Mouse (Mus musculus) MEL (cell line): ENCODE measurements at regions not wholly inside any gene's neighbourhood (a gene's known extent, or its start where the extent isn't known, plus 50 kb on each side); places are given as distances from the start of the nearest gene placed in this dataset.

Experiments
- DNase-seq: peaks from one replicate; pipeline ENCODE4 v3.0.0; 2011; ENCODE audit warnings: low read depth, low spot score
- H3K27ac ChIP-seq: 2 replicates; pipeline ENCODE4 v1.5.1; 2012; ENCODE audit warnings: low read depth, mild to moderate bottlenecking, control low read depth, low read length, moderate library complexity; ENCODE audit not compliant: control insufficient read depth
- H3K27me3 ChIP-seq, 2 experiments: fragments of 150-350 bp in 1 of 2; sonication (generic) in 1 of 2; 2 replicates each; pipeline ENCODE4 v1.6.1; 2012; ENCODE audit warnings: low read length in 2 of 2, mild to moderate bottlenecking in 2 of 2, improper control_type of control experiment in 1 of 2, moderate library complexity in 1 of 2; ENCODE audit not compliant: insufficient read depth in 2 of 2, control insufficient read depth in 1 of 2
- H3K36me3 ChIP-seq, 2 experiments: 2 replicates each; pipeline ENCODE4 v1.6.1; 2012 to 2014; ENCODE audit warnings: low read length in 2 of 2, improper control_type of control experiment in 1 of 2, inconsistent platforms in 1 of 2, mild to moderate bottlenecking in 1 of 2; ENCODE audit not compliant: insufficient read depth in 2 of 2, control insufficient read depth in 1 of 2
- H3K4me1 ChIP-seq, 2 experiments: fragments of 150-350 bp in 1 of 2; sonication (generic) in 1 of 2; 2 replicates each; pipeline ENCODE4 v1.6.1; 2012; ENCODE audit warnings: low read length in 2 of 2, improper control_type of control experiment in 1 of 2, mild to moderate bottlenecking in 1 of 2; ENCODE audit not compliant: insufficient read depth in 2 of 2, control insufficient read depth in 1 of 2
- H3K4me3 ChIP-seq, 2 experiments: fragments of 150-350 bp in 1 of 2; sonication (generic) in 1 of 2; 2 replicates each; pipeline ENCODE4 v1.5.1; 2012; ENCODE audit warnings: low read depth in 2 of 2, low read length in 2 of 2, mild to moderate bottlenecking in 2 of 2, moderate library complexity in 2 of 2, control low read depth in 1 of 2, improper control_type of control experiment in 1 of 2; ENCODE audit not compliant: control insufficient read depth in 1 of 2, insufficient read depth in 1 of 2
- H3K79me2 ChIP-seq: 2 replicates; pipeline ENCODE4 v1.6.1; 2012; ENCODE audit warnings: mild to moderate bottlenecking, low read length, moderate library complexity; ENCODE audit not compliant: control insufficient read depth, poor library complexity, insufficient read depth
- H3K9ac ChIP-seq: 2 replicates; pipeline ENCODE4 v1.6.1; 2012; ENCODE audit warnings: low read depth, mild to moderate bottlenecking, control low read depth, low read length, moderate library complexity; ENCODE audit not compliant: control insufficient read depth, poor library complexity, severe bottlenecking
- H3K9me3 ChIP-seq: fragments of 150-350 bp; sonication (generic); replicated peaks from 2 replicates; pipeline ENCODE4 v1.6.1; 2012; ENCODE audit warnings: mild to moderate bottlenecking, low read length, improper control_type of control experiment, moderate library complexity; ENCODE audit not compliant: insufficient read depth
- BHLHE40 ChIP-seq: IDR thresholded peaks from 2 replicates; pipeline ENCODE4 v1.6.1; 2012; ENCODE audit warnings: low read depth, mild to moderate bottlenecking, inconsistent platforms, low read length, improper control_type of control experiment, borderline replicate concordance
- CHD1 ChIP-seq: IDR thresholded peaks from 2 replicates; pipeline ENCODE4 v1.6.1; 2012; ENCODE audit warnings: low read depth, mild to moderate bottlenecking, inconsistent platforms, low read length, improper control_type of control experiment
- CHD2 ChIP-seq: IDR thresholded peaks from 2 replicates; pipeline ENCODE4 v1.6.1; 2011; ENCODE audit warnings: low read length, improper control_type of control experiment
- E2F4 ChIP-seq: IDR thresholded peaks from 2 replicates; pipeline ENCODE4 v1.6.1; 2011; ENCODE audit warnings: low read depth, low read length, improper control_type of control experiment, borderline replicate concordance
- ELF1 ChIP-seq: IDR thresholded peaks from 2 replicates; pipeline ENCODE4 v1.6.1; 2014; ENCODE audit warnings: low read depth, mild to moderate bottlenecking, inconsistent platforms, low read length, improper control_type of control experiment, moderate library complexity
- EP300 ChIP-seq, 2 experiments: IDR thresholded peaks; 2 replicates each; pipeline ENCODE4 v1.6.1; 2011; ENCODE audit warnings: improper control_type of control experiment in 2 of 2, low read length in 2 of 2, low read depth in 1 of 2, mild to moderate bottlenecking in 1 of 2
- ETS1 ChIP-seq: IDR thresholded peaks from 2 replicates; pipeline ENCODE4 v1.6.1; 2012; ENCODE audit warnings: low read depth, mild to moderate bottlenecking, inconsistent platforms, low read length, improper control_type of control experiment, moderate library complexity
- GATA1 ChIP-seq: IDR thresholded peaks from 2 replicates; pipeline ENCODE4 v1.6.1; 2011; ENCODE audit warnings: low read depth, low read length, improper control_type of control experiment
- HCFC1 ChIP-seq: IDR thresholded peaks from 2 replicates; pipeline ENCODE4 v1.6.1; 2012; ENCODE audit warnings: low read depth, mild to moderate bottlenecking, inconsistent platforms, low read length, improper control_type of control experiment, moderate library complexity
- JUND ChIP-seq: IDR thresholded peaks from 2 replicates; pipeline ENCODE4 v1.6.1; 2011; ENCODE audit warnings: low read depth, mild to moderate bottlenecking, improper control_type of control experiment, low read length
- MAFK ChIP-seq: IDR thresholded peaks from 2 replicates; pipeline ENCODE4 v1.6.1; 2011; ENCODE audit warnings: low read depth, mild to moderate bottlenecking, low read length, improper control_type of control experiment, borderline replicate concordance
- MAX ChIP-seq: IDR thresholded peaks from 2 replicates; pipeline ENCODE4 v1.6.1; 2011; ENCODE audit warnings: low read length, improper control_type of control experiment
- MEF2A ChIP-seq: IDR thresholded peaks from 2 replicates; pipeline ENCODE4 v1.6.1; 2014; ENCODE audit warnings: low read depth, mild to moderate bottlenecking, inconsistent platforms, low read length, improper control_type of control experiment; ENCODE audit not compliant: poor library complexity, insufficient replicate concordance, severe bottlenecking; ENCODE audit errors: extremely low read depth
- MYC ChIP-seq: IDR thresholded peaks from 2 replicates; pipeline ENCODE4 v1.6.1; 2011; ENCODE audit warnings: low read depth, mild to moderate bottlenecking, low read length, improper control_type of control experiment, moderate library complexity
- NELFE ChIP-seq: IDR thresholded peaks from 2 replicates; pipeline ENCODE4 v1.6.1; 2011; ENCODE audit warnings: low read depth, low read length, improper control_type of control experiment
- POLR2AphosphoS2 ChIP-seq: IDR thresholded peaks from 2 replicates; pipeline ENCODE4 v1.6.1; 2011; ENCODE audit warnings: low read length, improper control_type of control experiment
- POLR2AphosphoS5 ChIP-seq: IDR thresholded peaks from 2 replicates; pipeline ENCODE4 v1.6.1; 2012; ENCODE audit warnings: low read depth, borderline replicate concordance, mild to moderate bottlenecking, inconsistent platforms, low read length, moderate library complexity, mixed read lengths
- RAD21 ChIP-seq: IDR thresholded peaks from 2 replicates; pipeline ENCODE4 v1.6.1; 2011; ENCODE audit warnings: mild to moderate bottlenecking, low read depth, low read length, improper control_type of control experiment
- TAL1 ChIP-seq: IDR thresholded peaks from 2 replicates; pipeline ENCODE4 v1.6.1; 2012; ENCODE audit warnings: mild to moderate bottlenecking, inconsistent platforms, low read length, moderate library complexity, mixed read lengths
- TBP ChIP-seq: IDR thresholded peaks from 2 replicates; pipeline ENCODE4 v1.8.0; 2011; ENCODE audit warnings: low read depth, low read length, improper control_type of control experiment
- TCF12 ChIP-seq: IDR thresholded peaks from 2 replicates; pipeline ENCODE4 v1.6.1; 2014; ENCODE audit warnings: low read depth, mild to moderate bottlenecking, inconsistent platforms, low read length, improper control_type of control experiment, moderate library complexity
- UBTF ChIP-seq: IDR thresholded peaks from 2 replicates; pipeline ENCODE4 v1.6.1; 2012; ENCODE audit warnings: low read depth, mild to moderate bottlenecking, inconsistent platforms, low read length, improper control_type of control experiment, moderate library complexity, borderline replicate concordance; ENCODE audit not compliant: insufficient read depth
- USF1 ChIP-seq: IDR thresholded peaks from 2 replicates; pipeline ENCODE4 v1.6.1; 2014; ENCODE audit warnings: low read depth, mild to moderate bottlenecking, inconsistent platforms, low read length, improper control_type of control experiment, moderate library complexity
- USF2 ChIP-seq, 2 experiments: IDR thresholded peaks; 2 replicates each; pipeline ENCODE4 v1.6.1; 2011 to 2012; ENCODE audit warnings: improper control_type of control experiment in 2 of 2, low read length in 2 of 2, borderline replicate concordance in 1 of 2, inconsistent platforms in 1 of 2, low read depth in 1 of 2, mild to moderate bottlenecking in 1 of 2; ENCODE audit not compliant: insufficient read depth in 1 of 2
- ZKSCAN1 ChIP-seq: IDR thresholded peaks from 2 replicates; pipeline ENCODE4 v1.6.1; 2012; ENCODE audit warnings: low read depth, mild to moderate bottlenecking, inconsistent platforms, low read length, improper control_type of control experiment, moderate library complexity
- ZMIZ1 ChIP-seq: IDR thresholded peaks from 2 replicates; pipeline ENCODE4 v1.6.1; 2012; ENCODE audit warnings: low read depth, mild to moderate bottlenecking, inconsistent platforms, low read length, improper control_type of control experiment, moderate library complexity
- ZNF384 ChIP-seq: IDR thresholded peaks from 2 replicates; pipeline ENCODE4 v1.6.1; 2012; ENCODE audit warnings: low read depth, mild to moderate bottlenecking, inconsistent platforms, low read length, improper control_type of control experiment

- Histone ChIP-seq H3K9ac (no peak overlapping the region), H3K36me3 (no peaks in the 10 kb centered on the region), H3K79me2 (no peaks in the 10 kb centered on the region), H3K27ac (no peak overlapping the region), H3K27me3 (no peaks in the 10 kb centered on the region), H3K9me3 (no peaks in the 10 kb centered on the region), H3K4me1 (no peaks in the 10 kb centered on the region), H3K4me3 (no peak overlapping the region)
- TF ChIP-seq GATA1 (no peak), MAFK (no peak), ZNF384 (no peak), TCF12 (no peak), ZMIZ1 (no peak), UBTF (no peak), MEF2A (no peak), POLR2AphosphoS5 (no peak), HCFC1 (no peak), MYC (no peak), CHD1 (no peak), E2F4 (no peak), ZKSCAN1 (no peak), USF2 (IDR thresholded peaks at IDR 0.05; ENCODE audit: borderline replicate concordance in 1 of 2, insufficient read depth in 1 of 2, low read depth in 1 of 2, low read length in 2 of 2) (no peak), TBP (no peak), RAD21 (no peak), ELF1 (no peak), MAX (no peak), TAL1 (no peak)
- DNase-seq: no peak
Observed at GRCm38 (mm10) chr16:85682721-85683120, 120.2 kb downstream of the Adamts1 start.

- no peak overlapping the region for H3K27ac ChIP-seq
- H3K27me3 ChIP-seq: no peaks in the 10 kb centered on the region
- no peaks in the 10 kb centered on the region for H3K9me3 ChIP-seq
- no peak overlapping the region for H3K9ac ChIP-seq
- no peaks in the 10 kb centered on the region for H3K36me3 ChIP-seq
- TF ChIP-seq RAD21: no peak
- no peak for TF ChIP-seq ETS1
- no peak for TF ChIP-seq TCF12
- TF ChIP-seq GATA1: no peak
- TF ChIP-seq BHLHE40: no peak
- no peak for TF ChIP-seq NELFE
- TF ChIP-seq POLR2AphosphoS2: no peak
- no peak for TF ChIP-seq HCFC1
- TF ChIP-seq JUND: no peak
- TF ChIP-seq CHD2: no peak
- no peak for TF ChIP-seq EP300 (IDR thresholded peaks at IDR 0.05; ENCODE audit: low read depth in 1 of 2, low read length in 2 of 2)
- TF ChIP-seq USF1: no peak
- TF ChIP-seq MEF2A: no peak
- no peak overlapping the region for H3K4me3 ChIP-seq
- no peaks in the 10 kb centered on the region for H3K79me2 ChIP-seq
- no peaks in the 10 kb centered on the region for H3K4me1 ChIP-seq
- DNase-seq: peak; percentile 9
Observed at GRCm38 (mm10) chr16:85680351-85680750, 122.6 kb downstream of the Adamts1 start.
